Mouse (Mus musculus) inflammation-experienced regulatory T-cells, adult 6 months (primary cell): ENCODE measurements around the gene Rffl. TPM values are rescaled to one million over a fixed set of nuclear protein-coding genes. Genes with fewer than 3 reads are reported as not detected.
"Not testable (repeated sequence)": the region's sequence is repeated elsewhere in the genome, so short reads cannot be mapped to it uniquely, and the experiment has no call there.

Source experiments
- ATAC-seq: one replicate; pipeline ENCODE4 v1.8.0; 2017
- polyA plus RNA-seq, 3 experiments: library from polyadenylated mRNA; unstranded; fragments of 100-300 nt; shearing (Covaris generic); gene quantifications; one replicate each; pipeline ENCODE4 v1.2.1; 2017

Rffl gene
- polyA plus RNA-seq, 3 experiments from 2014 or later, result 6.0 to 10.1 (median 9.1) TPM

DNA sequence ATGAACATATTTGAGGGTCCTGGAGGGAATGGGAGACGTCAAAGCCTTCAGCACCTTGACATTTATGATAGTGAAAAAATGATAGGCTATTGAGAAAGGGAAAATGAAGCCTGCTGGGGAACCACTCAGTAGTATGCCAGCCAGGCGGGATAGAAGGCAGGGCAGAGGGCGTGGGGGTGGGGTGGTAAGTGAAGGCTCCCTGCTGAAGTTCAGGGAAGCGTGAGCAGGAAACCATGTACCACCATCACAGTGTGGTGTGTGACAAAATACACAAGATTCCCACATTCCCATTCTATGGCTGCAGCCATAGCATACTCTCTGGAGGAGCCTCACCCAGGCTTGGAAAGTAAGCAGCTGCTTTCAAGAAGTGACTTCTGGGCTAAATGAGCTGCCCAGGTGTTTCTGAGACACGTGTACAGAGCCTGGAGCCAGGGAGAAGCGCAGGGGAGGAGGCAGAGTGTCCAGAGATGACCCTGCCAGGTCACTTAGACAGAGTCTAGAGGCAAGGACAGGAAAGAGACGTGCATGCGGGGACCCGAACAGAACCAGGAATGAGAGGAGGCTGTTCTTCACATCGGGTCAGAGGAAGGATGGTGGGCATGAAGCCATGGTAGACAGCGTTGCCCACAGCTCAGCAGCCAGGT lies 26.1 kb downstream of the Rffl start:
- no peak for ATAC-seq

DNA sequence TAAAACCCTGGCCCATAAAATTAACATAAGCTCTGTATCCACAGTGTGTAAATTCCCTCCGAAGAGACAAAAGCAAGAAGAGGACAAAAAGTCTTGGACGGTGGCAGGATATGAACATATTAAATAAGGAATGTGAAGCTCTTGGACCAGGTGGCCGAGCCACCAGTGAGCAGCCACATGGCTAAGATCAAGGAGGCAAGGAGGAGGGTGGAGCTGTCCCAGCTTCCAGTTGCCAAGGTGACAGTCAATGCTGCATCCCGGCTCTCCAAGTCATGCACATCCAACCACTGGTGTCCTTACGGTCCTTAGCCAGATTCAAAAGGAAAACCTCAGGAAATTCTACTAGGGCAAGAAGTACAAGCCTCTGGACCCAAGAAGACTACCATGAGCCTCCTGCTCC lies 32.5 kb downstream of the Rffl start:
- no peak for ATAC-seq

DNA sequence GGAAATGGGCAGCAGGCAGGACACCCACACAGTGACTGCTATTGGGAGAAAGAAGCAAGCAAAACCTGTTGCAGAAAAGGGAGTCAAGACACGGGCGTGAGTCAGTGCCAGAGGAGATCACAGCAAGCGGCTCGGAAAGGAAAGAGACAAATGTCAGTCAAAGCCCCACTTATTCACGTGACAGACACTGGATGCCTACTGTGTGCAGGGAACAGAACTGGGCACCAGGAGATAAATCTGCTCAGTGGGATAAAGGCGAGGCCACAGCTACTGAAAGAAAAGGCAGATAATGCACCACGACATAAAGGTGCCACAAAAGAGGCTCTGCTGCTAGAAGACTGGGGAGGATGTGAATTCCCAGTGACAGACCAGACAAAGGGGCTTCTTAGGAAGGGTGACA lies 33.2 kb downstream of the Rffl start:
- ATAC-seq, result no peak

DNA sequence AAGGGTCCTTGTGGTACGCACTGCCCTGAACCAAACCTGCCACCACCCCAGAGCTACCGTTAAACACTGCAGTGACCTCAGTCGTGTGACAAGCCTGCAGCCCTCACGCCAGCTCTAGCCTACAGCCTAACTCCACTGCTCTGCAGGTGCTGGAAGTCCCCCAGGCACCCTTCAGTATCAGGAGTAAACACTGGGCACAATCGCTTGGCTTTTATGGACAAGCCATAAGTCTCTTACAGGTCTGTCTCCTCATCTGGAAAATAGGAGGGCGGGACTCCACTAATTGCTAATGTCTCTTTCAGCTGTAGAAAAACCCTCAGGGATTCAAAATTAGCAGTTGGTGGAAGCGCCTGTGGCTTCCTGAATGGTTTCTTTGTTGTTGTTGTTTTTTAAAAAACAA lies 33.8 kb downstream of the Rffl start:
- no peak for ATAC-seq

DNA sequence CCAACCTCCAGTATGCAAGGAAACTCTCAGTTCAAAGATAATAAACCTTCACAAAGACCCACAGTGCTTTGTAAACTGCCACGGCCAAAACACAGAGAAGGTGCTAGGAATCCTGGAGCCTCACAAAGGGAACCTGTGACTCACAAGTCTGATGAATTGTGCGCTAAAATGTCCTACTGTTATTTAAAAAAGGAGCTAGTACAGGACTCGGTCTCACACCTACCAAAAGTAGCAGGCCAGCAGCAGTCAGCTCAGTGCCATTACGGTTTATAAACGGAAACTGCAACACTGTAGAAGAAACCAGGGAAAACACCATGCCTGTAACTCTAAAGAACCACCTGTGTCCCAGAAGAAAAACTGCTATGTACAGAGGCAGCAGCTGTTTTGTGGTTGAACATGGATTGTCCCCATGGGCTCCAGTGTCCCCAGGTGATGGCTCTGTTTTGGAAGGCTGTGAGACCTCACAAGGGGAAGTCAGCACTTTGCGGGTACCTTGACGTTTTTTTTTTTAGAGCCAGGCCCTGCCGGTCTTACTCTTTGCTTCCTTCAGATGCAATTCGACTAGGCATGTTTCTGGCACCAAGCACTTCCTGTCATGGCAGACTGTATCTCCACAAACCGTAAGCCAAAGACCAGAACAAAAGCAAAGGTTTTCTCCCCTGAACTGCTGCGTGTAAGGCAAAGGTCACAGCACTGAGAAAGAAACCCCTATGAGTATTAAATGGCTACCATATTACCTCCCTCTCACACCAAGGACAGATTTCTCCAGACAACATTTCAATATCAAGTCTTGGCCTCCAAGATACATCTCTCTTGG lies 35.2 kb downstream of the Rffl start:
- ATAC-seq, result no peak

DNA sequence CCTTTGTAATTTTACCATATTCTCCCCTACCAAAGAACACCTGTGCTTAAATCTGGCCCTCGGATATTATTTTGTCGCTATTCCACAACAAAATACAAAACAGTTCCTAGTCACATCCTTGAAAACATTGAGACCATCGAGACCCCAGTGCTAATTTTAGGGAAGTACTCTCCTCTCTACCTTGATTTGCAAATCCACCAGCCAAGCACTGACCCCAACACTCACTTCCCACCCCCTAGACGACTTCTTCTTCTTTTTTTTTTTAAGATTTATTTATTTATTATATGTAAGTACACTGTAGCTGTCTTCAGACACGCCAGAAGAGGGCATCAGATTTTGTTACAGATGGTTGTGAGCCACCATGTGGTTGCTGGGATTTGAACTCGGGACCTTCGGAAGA lies 36.7 kb downstream of the Rffl start:
- ATAC-seq, result not testable (repeated sequence)

DNA sequence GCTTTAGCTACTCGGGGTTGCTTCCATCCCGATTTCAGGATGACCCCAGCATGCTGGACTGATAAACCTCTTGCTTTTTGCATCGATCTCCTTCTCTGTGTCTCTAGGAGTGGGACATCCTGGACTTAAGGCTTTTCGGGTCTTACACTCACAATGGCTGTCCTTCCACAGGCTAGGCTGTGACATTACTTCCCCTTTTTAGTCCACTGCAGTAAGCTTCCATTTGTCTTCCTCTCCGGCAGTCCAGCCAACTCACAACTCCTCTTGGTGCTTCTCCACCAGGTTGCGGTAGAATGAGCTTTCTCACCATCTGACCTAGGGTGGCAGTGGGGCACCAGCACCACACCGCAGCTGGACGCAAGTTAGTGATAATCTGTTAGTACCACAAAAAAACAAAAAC lies 37.1 kb downstream of the Rffl start:
- ATAC-seq, result no peak

DNA sequence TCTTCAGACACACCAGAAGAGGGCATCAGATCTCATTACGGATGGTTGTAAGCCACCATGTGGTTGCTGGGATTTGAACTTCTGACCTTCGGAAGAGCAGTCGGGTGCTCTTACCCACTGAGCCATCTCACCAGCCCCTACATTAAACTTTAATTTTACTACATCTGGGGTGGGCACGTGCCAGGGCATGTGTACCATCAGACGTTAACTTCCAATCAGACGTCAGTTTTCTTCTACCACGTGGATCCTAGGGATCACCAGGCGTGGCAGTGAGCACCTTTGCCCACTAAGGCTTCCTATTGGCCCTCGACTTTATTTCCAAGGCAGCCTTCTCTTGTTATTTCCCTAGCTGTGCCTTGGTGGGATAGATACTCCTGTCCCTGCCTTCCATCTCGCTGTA lies 38.6 kb downstream of the Rffl start:
- not testable (repeated sequence) for ATAC-seq

DNA sequence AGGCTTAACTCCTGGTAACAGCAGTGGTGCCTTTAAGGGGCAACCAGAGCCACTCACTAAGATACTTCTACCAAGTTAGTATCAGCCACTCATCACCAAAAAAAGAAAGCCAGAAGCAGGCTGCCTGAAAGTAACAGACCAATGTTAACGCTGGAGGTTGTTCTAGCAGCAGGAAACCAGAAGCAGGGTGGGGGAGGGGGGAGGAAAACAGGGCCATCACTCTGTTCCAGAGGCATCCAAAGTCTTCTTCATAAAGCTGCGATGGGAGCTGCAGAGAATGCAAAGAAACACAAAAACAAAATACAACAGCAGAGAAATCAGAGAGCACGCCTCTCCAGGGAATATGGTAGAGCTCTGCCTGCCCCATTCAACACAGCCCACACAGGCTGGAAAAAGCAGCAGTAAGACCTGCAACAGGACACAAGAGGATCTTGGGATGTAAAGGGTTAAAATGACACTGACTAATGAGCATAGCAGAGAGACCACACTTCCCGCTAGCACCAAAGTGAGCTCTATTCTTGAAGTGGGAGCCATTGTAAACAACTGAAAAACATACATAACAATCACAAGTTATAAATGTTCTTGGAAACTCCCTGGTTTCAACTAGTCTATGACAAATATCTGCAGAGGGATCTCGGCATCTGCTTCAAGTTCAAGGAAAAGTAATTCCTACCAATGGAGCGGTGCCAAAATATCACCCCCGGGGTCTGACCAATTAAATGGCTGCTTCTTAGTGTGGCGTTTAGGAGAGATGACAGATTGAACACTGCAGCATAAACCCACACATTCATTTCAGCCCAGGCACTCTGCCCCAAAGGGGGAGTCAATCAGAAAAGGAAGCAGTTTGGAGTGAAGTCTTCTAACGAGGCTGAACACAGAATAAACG lies 39.8 kb downstream of the Rffl start:
- ATAC-seq, result no peak

DNA sequence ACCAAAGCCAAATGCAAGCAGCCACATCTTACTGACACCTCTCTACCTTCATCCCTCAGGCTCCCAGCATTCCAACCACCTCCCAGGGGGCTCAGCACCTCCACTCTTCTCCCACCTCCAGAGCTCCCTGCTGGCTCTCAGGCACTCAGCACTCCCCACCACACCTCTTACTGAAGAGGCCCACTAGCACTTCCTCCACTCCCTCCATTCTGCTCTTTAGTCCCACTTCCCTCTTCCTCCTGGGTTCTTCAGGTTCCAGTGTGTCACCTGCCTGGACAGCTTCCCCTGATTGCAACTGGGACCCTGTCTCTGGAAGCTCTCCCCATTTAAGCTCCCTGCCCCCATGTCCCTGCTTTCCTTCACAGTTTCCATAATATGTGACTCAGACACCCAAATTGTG lies 44.2 kb downstream of the Rffl start:
- no peak for ATAC-seq

DNA sequence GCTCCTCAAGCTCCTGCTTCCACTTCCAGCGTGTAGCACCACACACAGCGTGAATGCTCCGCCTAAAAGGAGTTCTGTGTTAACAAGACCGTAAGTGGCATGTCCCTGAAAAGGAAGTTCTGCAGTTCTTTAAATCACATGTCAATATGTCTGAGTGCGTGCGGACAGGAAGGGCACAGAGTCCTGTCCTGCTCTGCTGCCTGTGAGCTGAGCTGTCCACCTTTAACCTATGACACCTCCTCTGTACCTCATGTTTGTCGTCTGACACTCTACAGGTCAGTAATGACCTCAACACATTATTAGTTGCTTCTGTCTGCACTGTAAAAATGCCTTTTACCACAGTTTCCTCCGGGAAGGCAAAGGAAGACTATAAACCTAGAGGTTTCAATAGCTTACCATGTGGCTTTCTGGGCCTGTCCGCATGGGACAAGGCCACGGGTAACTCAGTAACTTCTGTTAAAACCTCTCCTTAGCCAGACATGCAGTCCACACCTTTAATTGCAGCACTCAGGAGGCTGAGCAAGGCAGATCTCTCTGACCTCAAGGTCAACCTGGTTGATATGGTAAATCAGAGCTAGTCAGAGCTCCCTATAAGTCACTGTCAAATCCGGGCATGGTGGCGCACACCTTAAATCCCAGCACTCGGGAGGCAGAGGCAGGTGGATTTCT lies 50.1 kb downstream of the Rffl start:
- ATAC-seq, result no peak

DNA sequence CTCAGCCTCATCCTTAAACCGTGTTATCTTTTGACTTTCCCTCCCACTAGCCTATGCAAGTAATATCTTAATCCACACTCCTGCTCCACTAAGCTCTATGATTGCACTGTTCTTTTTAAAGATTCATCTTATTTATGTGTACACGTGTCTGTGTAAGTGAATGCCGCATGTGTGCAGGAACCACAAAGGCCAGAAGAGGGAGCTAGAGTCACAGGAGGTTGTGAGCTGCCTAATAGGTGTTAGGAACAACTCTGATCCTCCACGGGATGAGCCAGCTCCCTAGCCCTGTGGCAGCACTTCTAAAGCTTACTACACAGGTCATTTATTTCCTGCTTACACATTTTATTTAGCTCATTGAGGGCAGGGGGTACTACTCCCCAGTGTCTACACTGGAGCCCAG lies 51.7 kb downstream of the Rffl start:
- no peak for ATAC-seq

DNA sequence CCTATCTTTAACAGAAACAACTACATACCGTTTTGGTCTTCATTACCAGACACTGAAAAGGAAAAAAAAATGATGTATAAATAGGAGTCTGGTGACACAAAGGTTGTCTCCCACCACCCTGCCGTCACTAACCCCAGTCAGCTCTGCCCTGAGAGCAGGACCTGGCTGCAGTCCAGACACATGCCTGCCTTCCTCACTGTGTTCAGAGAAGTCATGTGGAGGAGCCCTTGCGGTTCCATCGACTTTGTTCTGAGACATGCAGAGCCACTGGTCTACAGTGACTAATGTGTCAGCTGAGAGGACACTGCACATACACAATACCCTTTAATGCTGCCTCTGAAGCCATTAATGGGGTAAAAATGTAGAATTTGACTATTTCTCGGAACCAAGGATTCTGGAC lies 62.5 kb downstream of the Rffl start:
- ATAC-seq, result no peak

DNA sequence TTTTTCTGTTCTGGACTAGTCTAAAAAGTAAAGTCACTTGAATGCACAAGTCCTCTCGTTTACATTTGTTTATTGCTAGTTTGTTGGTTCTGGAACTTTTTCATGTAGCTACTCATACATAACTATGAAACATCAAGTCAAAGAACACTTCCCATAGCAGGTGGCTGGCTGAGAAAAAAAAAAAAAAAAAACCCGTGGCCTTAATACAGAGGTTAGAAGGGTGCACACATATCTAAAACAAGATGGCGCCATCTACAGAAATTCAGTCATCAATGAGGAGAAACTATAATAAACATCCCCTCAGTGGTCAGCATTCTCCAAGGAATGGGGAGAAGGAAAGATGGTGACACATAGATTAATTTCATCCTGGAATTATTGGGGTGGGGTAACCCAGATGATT lies 63.6 kb downstream of the Rffl start:
- no peak for ATAC-seq

DNA sequence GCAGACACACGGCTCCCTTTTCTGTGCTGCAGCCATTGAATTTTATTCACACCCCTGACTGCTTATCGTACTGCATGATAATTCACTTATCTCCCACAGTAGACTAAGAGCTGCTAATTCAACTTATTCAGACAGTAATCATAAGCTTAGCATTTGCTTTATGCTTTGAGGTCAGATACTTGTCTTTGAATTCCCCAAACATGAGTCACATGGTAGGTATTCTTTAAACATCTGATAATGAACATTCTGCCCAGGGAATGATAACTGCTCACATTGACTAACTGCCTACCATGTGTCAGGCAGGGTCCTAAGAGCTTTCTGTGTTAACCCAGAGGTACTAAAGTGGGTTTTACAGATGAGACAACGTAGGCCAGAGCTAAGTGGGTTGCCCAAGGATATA lies 64.4 kb downstream of the Rffl start:
- ATAC-seq, result no peak

DNA sequence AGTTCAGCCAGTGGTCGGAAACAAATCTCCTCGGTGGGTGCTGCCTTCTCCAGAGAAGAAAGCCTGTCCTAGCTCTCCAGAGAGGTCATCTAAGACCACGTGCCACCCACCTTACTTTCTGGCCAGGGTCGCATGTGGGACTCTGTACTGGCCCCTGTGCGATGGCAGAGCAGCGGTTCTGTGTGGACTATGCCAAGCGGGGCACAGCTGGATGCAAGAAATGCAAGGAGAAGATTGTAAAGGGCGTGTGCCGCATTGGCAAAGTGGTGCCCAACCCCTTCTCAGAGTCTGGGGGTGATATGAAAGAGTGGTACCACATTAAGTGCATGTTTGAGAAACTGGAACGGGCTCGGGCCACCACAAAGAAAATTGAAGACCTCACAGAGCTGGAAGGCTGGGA lies 87.6 kb downstream of the Rffl start:
- ATAC-seq, result no peak

DNA sequence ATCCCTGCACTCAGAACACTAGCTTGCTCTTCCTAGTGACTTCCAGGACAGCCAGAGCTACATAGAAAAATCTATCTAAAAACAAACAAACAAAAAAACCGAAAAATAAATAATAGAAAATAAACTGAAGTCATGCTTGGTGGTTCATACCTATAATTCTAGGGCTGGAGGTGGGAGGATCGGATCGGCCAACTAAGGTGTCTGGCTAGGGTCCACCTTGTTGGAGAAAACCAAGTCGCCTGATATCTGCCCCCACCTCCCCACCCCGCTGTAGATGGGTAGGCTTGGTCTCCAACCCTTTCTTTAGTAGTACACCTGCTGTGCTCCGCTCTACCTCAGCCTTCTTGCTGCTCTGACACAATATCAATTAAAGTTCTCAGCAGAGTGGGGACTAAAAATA lies 88.8 kb downstream of the Rffl start:
- no peak for ATAC-seq

DNA sequence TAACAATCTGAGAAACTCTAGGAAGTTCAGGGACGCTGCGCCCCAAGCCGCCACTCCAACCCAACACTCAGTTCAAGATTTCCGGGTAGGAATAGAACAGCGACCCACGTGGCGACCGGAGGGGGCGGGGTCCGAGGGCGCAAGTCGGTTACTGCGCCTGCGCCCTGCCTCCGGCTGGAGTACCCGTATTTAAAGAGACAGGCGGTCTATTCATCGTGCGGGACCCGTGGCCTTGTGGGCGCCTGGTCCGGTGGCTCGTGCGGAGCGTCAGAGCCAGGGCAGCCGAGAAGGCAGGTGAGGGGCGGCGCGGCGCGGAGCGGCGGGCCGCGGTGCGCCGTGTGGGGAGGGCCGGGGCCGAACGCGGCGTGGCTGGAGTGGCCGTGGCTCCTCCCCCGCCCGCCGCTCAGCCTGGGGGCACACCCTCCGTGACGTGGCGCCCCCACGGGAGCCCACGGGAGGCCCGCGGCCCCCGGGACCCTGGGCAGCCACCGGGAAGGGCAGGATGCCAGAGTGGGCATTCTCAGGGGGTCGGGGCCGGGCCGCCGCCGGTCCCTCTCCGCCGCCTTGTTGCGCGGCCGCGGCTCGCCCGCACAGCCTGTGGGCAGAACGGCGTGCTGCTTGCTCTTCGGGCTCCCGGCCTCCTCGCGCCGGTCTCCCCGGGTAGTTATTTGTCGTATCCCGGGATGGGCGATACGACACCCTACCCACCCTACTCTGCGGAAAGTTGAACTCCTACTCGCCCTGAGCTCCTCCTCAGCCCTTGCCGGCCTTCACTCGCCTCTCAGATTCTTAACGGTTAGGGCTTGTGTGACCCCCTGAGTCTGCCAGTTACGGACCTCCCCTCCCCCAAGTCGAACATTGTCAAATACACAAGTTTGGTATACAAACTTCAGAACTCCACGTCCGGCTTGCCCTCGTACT lies 89.8 kb downstream of the Rffl start, which contains the start of gene Lig3:
Gene Lig3, plus strand, starts transcription at position 126 of the 921 bp plus-strand sequence.
- ATAC-seq, result peak; percentile 90

DNA sequence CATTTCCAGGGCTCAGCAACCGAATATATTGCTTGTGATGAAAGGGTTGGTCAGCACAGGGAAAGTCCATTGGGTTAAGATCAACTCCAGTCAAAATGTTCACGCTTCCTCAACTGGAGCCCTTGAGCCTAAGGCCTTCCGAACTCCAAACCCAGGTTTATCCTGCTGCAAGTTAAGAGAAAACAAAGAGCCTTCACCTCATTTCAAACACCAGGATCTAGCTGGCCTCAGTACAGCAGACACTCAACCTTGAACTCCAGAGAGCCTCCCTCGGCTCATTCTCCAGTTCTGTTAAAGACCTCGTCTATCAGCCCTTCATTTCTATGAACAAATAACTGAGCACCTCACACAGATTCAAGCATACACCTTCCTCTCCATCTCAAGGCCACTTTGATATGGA lies 90.9 kb downstream of the Rffl start:
- no peak for ATAC-seq

DNA sequence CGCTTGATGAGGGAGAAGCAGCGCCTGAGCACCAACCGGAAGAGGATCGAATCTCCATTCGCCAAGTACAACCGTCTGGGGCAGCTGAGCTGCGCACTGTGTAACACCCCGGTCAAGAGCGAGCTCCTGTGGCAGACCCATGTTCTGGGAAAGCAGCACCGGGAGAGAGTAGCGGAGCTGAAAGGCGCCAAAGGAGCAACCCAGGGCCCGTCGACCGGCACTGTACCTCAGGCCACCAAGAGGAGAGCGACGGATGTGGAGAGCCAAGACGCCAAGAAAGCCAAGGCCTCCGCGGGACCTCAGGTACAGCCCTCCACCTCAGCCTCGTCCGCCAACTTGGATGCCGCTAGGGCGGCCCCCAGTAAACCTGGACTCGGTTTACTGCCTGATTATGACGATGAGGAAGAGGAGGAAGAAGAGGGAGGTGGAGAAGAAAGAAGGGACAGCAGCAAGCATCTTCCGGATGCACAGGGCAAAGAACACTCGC lies 106.5 kb downstream of the Rffl start:
- peak; percentile 42 for ATAC-seq

DNA sequence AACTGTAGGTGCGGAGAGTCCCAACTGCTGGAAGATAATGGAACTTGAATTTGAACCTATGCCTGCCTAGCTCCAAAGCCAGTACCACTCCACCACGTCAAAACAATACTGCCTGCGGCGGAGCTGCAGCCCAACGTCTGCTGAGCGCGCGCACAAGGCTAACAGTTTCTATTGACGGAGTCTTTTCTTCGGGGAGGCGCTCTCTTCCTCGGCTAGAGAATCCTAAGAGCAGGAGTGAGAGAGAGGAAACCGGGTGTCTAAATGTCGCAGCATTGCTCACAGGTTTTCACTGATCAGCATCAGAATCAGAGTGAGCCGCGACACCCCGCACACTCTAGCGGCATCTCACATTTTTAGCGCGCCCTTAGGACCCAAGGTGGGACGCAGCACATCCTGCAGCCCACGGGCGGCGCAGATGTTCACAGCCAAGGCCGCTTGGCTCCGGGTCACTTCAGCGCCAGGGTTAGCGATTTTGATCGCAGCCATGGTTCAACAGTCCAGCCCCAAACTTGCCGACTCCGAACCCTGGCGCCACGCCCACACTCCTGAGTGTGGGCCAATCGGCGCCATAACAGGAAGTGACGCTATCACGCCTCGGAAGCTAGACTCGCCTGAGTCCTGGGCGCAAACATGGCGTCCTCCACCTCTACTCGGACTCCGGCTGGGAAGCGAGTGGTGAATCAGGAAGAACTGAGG lies 107.1 kb downstream of the Rffl start, which contains the start of the genes Cct6b and Zfp830:
Gene Cct6b, minus strand, starts transcription at position 580 of the 696 bp plus-strand sequence.
Gene Zfp830, plus strand, starts transcription at position 604 of the 696 bp plus-strand sequence.
- ATAC-seq, result peak; percentile 97
